Mouse (Mus musculus) midbrain, embryonic 15.5 days (tissue): ENCODE measurements around the gene Cyth2. TPM values are rescaled to one million over a fixed set of nuclear protein-coding genes. Genes with fewer than 3 reads are reported as not detected.

Source experiments
- ATAC-seq: fragments of 200-750 bp; cut with Nextera tagmentation; replicated peaks from 2 replicates; pipeline ENCODE4 v1.8.0; 2017; ENCODE audit warnings: moderate TSS enrichment
- H3K27ac ChIP-seq: fragments of 300-500 bp; sonication (generic); 2 replicates; pipeline ENCODE4 v1.5.1; 2015; ENCODE audit warnings: mild to moderate bottlenecking, inconsistent platforms
- H3K27me3 ChIP-seq: fragments of 300-500 bp; sonication (generic); replicated peaks from 2 replicates; pipeline ENCODE4 v1.6.1; 2015; ENCODE audit warnings: inconsistent platforms
- H3K36me3 ChIP-seq: fragments of 300-500 bp; sonication (generic); replicated peaks from 2 replicates; pipeline ENCODE4 v1.6.1; 2015; ENCODE audit warnings: inconsistent platforms
- H3K4me1 ChIP-seq: fragments of 300-500 bp; sonication (generic); 2 replicates; pipeline ENCODE4 v1.6.1; 2015; ENCODE audit warnings: inconsistent platforms
- H3K4me2 ChIP-seq: fragments of 300-500 bp; sonication (generic); 2 replicates; pipeline ENCODE4 v1.6.1; 2015; ENCODE audit warnings: inconsistent platforms, mild to moderate bottlenecking, moderate library complexity
- H3K4me3 ChIP-seq: fragments of 300-500 bp; sonication (generic); 2 replicates; pipeline ENCODE4 v1.5.1; 2015; ENCODE audit warnings: mild to moderate bottlenecking, inconsistent platforms
- H3K9ac ChIP-seq: fragments of 300-500 bp; sonication (generic); 2 replicates; pipeline ENCODE4 v1.6.1; 2015; ENCODE audit warnings: mild to moderate bottlenecking, inconsistent platforms
- H3K9me3 ChIP-seq: fragments of 300-500 bp; sonication (generic); 2 replicates; pipeline ENCODE4 v1.6.1; 2016; ENCODE audit warnings: inconsistent platforms
- WGBS: fragments of 180-500 bp; shearing (Covaris S2); methylation state at CpG from one replicate; pipeline ENCODE4 v1.1.7; 2015; ENCODE audit warnings: mixed read lengths; 5-methylcytosine and 5-hydroxymethylcytosine counted together
- polyA plus RNA-seq: library from polyadenylated mRNA; unstranded; fragments of >200 nt; fragmentation: Nextera tagmentation; extraction: Ambion mirVana; gene quantifications from 2 replicates; pipeline ENCODE4 v1.2.1, GENCODE M21; 2015

Cyth2 gene
- 329 and 334 TPM in 2 replicates for polyA plus RNA-seq

DNA sequence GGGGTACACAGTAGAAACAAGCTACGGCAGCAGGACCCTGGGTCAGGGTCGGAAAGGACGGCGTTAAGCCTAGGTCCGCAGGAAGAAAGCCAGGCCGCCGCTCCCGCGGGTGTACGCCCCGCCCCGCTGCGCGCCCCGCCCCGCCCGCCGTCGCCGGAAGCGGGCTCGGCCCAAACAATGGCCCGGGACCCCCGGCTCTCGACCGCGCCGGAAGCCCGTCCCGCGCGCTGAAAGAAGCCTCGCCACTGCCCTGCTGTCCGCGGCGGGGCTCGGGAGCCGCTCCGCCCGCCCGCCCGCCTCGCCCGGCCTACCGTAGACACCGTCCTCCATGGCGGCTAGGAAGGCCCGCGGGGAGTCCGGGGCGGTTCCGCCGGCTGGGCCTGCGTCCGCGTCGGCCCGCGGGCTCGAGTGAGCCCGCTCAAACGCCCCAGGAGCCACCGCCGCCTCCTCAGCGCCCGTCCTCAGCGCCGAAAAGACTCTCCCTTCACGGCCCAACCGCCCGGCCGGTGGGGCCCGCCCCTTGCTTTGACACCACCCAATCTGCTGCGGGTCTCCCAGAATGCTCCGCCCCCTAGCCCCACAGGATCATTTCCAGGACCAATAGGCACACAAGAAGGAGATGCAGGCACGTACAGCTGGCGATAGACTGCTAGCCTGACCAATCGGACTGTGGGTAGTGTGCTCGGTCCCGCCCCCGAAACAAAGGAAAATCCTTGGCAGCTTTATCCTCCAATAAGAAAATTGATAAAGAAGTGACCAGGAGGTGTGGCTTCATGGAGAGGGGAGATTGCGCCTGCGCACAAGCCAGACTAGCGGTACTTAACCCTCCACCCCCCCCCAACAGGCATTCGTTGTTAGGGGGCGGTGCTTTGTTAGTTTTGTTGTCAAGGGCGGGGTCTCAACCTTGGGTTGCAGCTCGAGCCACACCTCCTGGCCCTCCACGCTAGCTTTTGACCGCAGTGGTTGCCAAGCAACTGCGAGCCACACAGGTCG is at the start of gene Cyth2:
Gene Cyth2 (minus strand): TSS at position 795 of the 993 bp plus-strand sequence.
- Histone ChIP-seq H3K4me3 (peak within 1 kb of the TSS; percentile 95), H3K36me3 (peaks cover 31% of the 10 kb centered on the region), H3K9me3 (no peaks in the 10 kb centered on the region), H3K4me1 (peaks cover 33% of the 10 kb centered on the region), H3K27me3 (no peaks in the 10 kb centered on the region), H3K27ac (peak within 1 kb of the TSS; percentile 100), H3K9ac (peak within 1 kb of the TSS; percentile 99), H3K4me2 (peak within 1 kb of the TSS; percentile 74)
- ATAC-seq: peak; percentile 99
- WGBS: under 1% methylated on average over 65 of the region's 92 CpGs

DNA sequence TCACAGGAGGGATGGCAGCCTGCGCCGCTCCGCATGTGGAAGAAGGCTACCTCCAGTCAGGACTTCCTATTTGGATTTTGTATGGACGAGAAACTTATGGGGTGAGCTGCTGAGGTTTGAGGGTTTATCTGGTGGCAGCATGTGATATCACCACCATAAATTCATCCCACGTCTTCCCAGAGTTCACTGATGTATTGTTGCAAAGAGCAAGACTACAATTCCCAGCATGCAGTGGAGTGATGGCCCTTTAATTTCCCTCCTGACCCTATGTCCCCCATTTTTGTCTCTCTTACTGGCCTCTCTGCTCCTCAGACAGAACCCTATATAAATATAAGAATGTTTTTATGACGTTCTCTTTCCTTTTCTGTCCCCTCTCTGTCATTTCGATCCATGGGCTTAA is 48.4 kb upstream of the Cyth2 start:
- Histone ChIP-seq H3K4me2 (no peak overlapping the region), H3K27me3 (peaks cover 7% of the 10 kb centered on the region; the same call in 1 of the 2 replicates), H3K9ac (no peak overlapping the region), H3K27ac (no peak overlapping the region), H3K4me1 (peaks cover 23% of the 10 kb centered on the region), H3K36me3 (no peaks in the 10 kb centered on the region), H3K9me3 (no peaks in the 10 kb centered on the region), H3K4me3 (no peak overlapping the region)
- WGBS: 87% methylated on average over 7 of the region's 7 CpGs
- ATAC-seq: no peak

DNA sequence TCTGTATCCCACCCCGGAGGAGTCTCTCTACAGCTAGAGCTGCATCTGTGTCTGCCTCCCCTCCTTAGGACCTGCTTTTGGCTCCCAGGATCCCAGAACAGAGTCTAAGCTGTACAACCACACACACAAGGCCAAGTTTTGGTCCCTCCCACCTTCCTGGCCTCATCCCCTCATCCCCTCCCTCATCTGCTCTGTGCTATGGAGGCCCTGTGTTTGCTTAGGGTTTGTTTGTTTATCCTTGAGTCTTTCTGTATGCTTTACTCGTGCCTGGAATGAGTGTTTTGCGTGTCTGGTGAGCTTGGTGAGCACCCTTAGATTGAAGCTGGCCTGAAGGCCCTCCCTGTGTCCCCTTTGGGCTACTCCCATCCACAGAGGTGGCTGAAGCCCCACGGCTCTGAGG is 44.6 kb upstream of the Cyth2 start:
- WGBS: 69% methylated on average over 4 of the region's 4 CpGs
- no peaks in the 10 kb centered on the region for H3K9me3 ChIP-seq
- peaks cover 17% of the 10 kb centered on the region for H3K4me1 ChIP-seq

DNA sequence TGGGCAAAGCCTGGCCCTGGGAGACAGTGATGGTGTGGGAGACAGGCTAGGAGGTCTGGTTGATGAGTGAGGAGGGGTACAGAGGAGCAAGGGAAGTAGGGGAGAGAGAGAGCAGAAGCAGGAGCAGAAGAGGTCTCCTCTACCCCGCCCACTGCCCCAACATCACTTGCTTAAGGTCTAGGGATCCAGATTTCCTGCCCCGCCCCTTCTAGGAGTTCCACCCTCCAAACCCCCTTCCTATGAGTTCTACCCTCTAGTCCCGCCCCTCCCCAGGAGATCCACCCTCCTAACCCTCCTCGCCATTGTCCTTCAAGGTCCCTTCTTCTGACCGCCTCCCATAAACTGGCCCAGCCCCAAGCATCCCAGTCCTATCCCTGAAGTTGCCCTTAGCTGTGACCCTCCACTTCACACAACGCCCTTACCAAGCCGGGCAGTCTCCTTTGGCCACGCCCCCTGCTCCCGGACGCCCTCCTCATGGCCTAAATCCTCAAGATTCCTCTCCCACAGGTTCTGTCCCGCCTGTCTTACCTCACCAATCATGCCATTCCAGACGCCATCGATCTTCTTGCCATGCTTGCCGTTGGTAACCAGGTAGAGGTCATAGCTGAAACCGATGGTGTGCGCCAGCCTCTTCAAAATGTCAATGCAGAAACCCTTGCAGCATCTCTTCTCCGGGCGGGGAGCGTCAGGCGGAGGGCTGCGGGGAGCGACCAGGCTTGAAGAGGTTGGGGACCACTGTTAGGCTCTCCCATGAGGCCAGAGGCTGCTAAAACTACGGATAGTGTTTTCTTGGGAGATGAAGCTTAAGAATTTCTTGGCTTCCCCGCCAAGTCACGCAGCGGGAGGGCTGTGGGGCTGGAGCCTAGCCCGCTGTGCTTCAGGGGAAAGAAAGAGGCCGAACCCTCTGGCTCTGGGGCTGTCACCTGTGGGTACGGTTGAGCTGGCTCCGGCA is 42.8 kb upstream of the Cyth2 start:
- no peak for ATAC-seq
- Histone ChIP-seq H3K4me3 (peak overlapping the region; percentile 24), H3K27me3 (peaks cover 18% of the 10 kb centered on the region), H3K36me3 (no peaks in the 10 kb centered on the region), H3K9ac (peak overlapping the region; percentile 14; the same call in 1 of the 2 replicates), H3K9me3 (no peaks in the 10 kb centered on the region), H3K4me2 (peak overlapping the region; percentile 50), H3K4me1 (peaks cover 17% of the 10 kb centered on the region), H3K27ac (no peak overlapping the region)
- WGBS: 6% methylated on average over 30 of the region's 30 CpGs

More for the DNA sequence above, 44.6 kb upstream of the Cyth2 start:
- H3K9ac ChIP-seq: no peak overlapping the region
- H3K27ac ChIP-seq: no peak overlapping the region
- H3K4me2 ChIP-seq: no peak overlapping the region
- ATAC-seq: no peak
- peaks cover 21% of the 10 kb centered on the region for H3K27me3 ChIP-seq
- no peaks in the 10 kb centered on the region for H3K36me3 ChIP-seq
- no peak overlapping the region for H3K4me3 ChIP-seq

DNA sequence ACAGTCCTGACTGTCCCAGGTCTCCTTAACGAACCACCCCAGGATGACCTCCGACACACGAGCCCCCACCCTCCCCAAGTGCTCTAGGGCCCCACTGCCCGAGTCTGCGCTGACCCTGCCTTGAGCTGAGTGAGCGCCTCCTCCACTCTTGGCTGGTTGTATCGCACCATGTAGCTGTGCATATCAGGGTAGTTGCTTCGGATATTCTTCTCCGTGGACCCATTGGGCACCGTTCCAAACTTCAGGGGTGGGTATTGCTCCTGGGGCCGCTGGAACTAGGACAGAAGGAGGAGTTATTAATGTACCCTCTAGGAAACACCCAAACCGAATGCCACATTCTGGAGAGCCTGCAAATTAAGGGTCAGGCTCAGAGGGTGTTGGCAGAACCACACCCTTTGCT is 38.7 kb upstream of the Cyth2 start:
- Histone ChIP-seq H3K4me1 (peaks cover 9% of the 10 kb centered on the region), H3K27me3 (peaks cover 16% of the 10 kb centered on the region), H3K9me3 (no peaks in the 10 kb centered on the region), H3K27ac (no peak overlapping the region), H3K36me3 (no peaks in the 10 kb centered on the region), H3K4me3 (no peak overlapping the region), H3K4me2 (no peak overlapping the region), H3K9ac (no peak overlapping the region)
- no peak for ATAC-seq
- 87% methylated on average over 12 of the region's 12 CpGs for WGBS

DNA sequence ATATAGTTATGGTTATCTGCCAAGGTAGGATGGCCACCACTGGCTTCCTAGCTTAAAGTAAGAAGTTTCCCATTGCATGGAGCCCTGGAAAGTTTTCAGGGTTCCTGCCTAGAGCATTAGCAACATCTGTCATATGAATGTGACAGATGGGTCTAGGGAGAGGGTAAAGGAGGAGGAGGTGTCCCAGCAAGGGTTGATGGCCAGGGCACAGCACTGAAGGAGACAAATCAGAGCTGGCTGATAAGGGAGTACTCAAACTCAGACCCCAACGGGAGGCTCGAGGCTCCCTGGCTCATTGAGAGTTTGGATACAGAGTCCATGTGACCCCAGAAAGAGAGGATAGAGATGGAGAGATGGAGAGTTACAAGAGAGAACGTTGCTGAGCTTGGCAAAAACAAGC is 36.3 kb upstream of the Cyth2 start:
- no peak for ATAC-seq
- H3K9ac ChIP-seq: no peak overlapping the region
- 72% methylated on average over 3 of the region's 3 CpGs for WGBS
- H3K27ac ChIP-seq: no peak overlapping the region
- H3K36me3 ChIP-seq: no peaks in the 10 kb centered on the region
- no peaks in the 10 kb centered on the region for H3K27me3 ChIP-seq
- H3K4me1 ChIP-seq: no peaks in the 10 kb centered on the region
- no peak overlapping the region for H3K4me3 ChIP-seq
- no peak overlapping the region for H3K4me2 ChIP-seq
- no peaks in the 10 kb centered on the region for H3K9me3 ChIP-seq

DNA sequence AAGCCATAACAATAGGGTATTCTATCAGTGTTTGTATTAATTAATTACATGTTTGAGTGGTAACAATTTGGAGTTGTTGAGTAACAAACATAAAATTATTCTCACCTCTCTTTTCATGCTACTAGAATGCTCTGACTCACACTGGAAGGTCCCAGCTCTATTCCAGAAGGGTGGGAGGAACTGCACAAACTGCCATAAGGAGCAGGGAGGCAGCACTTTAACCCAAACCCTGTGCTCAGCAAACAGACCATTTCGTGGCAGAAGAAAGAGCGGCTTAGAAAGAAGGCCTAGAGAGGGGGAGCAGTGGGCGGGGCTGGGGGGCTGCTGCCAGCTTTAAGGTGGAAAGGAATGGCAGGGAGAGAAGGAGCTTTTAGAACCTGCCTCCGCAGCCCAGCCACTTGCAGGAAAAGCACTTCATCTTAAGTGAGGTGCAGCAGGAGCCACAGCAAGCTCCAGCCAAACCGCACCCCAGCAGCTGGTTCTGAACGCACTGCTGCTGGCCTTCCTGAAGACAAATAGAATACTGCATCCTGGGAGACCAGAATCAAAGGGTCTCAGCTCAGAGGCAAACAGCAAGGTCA is 34.2 kb upstream of the Cyth2 start:
- no peak overlapping the region for H3K4me3 ChIP-seq
- ATAC-seq: no peak
- no peak overlapping the region for H3K27ac ChIP-seq
- 9% methylated on average over 6 of the region's 6 CpGs for WGBS
- H3K9ac ChIP-seq: no peak overlapping the region
- no peaks in the 10 kb centered on the region for H3K4me1 ChIP-seq
- H3K4me2 ChIP-seq: no peak overlapping the region
- no peaks in the 10 kb centered on the region for H3K36me3 ChIP-seq
- H3K27me3 ChIP-seq: no peaks in the 10 kb centered on the region
- no peaks in the 10 kb centered on the region for H3K9me3 ChIP-seq

DNA sequence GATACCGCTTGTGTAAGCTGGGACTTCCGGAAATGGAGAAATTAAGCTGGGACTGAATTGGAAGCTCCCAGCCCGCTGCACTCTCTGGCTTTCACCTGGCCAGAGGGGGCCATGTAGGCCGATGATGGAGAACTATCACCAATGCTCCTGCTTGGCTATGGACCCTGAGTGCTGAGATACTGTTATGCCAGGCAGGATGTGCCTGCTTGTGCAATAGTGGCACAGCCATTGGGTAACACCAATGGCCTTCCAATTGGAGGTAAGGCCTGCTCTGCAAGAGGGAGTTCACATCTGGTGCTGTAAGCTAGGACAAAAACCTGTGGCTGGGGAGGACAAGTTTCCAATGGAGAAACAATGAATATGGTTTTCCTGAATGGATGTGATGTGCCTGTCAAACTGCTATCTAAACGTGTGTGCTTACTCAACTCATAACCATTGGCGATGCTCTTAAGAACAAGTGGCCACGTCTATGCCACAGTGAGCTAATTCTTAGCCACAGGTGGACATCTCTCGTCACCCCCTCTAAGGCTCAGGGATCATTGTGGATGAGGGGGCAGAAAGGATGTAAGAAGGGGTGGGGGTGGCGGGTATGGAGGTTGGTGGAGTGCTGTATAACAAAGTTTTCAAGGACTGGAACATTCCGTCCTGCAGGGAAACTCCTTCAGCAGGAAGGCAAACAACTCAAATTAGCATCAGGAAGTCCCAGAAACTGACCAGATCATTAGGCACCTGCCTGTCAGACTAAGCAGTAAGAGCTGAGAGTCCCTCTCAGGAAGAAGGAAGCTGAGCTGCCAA is 28.8 kb upstream of the Cyth2 start:
- Histone ChIP-seq H3K9me3 (no peaks in the 10 kb centered on the region), H3K27ac (no peak overlapping the region), H3K27me3 (peaks cover 7% of the 10 kb centered on the region), H3K36me3 (no peaks in the 10 kb centered on the region), H3K4me3 (no peak overlapping the region), H3K4me1 (no peaks in the 10 kb centered on the region), H3K9ac (no peak overlapping the region), H3K4me2 (no peak overlapping the region)
- 87% methylated on average over 10 of the region's 10 CpGs for WGBS
- no peak for ATAC-seq

DNA sequence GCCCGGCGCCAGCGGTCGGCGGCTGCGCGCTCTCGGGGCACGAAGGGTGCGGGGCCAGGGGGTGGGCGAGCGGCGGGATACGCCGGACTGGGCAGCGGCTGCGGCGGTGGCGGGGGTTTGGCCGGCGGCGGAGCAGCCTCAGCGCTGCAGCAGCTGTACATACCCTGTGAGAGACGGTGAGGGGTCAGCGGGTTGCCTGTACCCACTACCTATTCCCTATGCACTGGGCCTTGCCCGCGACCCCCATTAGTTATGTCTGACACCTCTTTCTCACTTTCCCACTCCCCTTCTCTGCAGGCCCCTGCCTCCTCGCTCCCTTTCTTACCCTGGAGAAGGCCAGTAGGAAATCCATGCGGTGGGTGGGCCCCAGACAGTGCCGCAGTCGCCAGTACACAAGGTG is 19.5 kb upstream of the Cyth2 start:
- Histone ChIP-seq H3K27me3 (peaks cover 47% of the 10 kb centered on the region), H3K4me3 (peak overlapping the region; percentile 31), H3K36me3 (no peaks in the 10 kb centered on the region; the same call in 1 of the 2 replicates), H3K4me2 (peak overlapping the region; percentile 42), H3K9ac (no peak overlapping the region), H3K27ac (no peak overlapping the region), H3K9me3 (no peaks in the 10 kb centered on the region), H3K4me1 (peaks cover 28% of the 10 kb centered on the region)
- WGBS: 4% methylated on average over 29 of the region's 31 CpGs
- ATAC-seq: no peak

DNA sequence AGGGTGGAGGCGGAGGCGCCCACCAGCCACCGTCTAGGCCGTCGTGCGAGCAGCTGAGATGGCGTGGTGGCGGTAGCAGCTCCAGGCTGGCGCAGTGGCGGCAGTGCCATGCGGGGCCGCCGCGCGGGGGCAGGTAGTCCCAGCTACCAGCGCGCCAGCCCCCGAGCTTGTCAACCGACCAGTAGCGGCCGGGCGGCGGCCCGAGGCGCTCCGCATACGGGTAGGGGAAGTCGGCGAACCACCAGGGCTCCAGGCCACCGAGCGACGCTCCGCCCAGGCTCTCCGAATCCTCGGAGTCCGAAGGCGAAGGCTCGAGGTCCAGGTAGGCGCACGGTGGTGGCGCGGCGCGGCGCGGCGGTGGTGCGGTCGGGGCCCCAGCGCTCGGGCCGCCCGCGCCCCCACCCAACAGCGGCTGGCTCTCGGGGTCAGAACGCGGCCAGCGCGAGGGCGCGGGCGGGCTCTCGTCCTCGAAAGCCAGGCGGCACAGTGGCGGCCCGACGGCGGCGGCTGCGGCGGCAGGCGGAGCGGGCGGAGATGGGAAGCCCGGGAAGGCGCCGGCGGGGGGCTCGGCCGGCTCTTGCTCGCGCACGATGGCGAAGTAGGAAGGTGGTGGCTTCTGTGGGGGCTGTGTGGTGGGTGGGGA is 18.9 kb upstream of the Cyth2 start:
- WGBS: under 1% methylated on average over 76 of the region's 86 CpGs
- no peak for ATAC-seq
- H3K9ac ChIP-seq: no peak overlapping the region
- H3K36me3 ChIP-seq: no peaks in the 10 kb centered on the region; the same call in 1 of the 2 replicates
- H3K4me1 ChIP-seq: peaks cover 28% of the 10 kb centered on the region
- H3K4me2 ChIP-seq: peak overlapping the region; percentile 42
- H3K4me3 ChIP-seq: peak overlapping the region; percentile 31
- no peak overlapping the region for H3K27ac ChIP-seq
- H3K9me3 ChIP-seq: no peaks in the 10 kb centered on the region
- peaks cover 44% of the 10 kb centered on the region for H3K27me3 ChIP-seq

DNA sequence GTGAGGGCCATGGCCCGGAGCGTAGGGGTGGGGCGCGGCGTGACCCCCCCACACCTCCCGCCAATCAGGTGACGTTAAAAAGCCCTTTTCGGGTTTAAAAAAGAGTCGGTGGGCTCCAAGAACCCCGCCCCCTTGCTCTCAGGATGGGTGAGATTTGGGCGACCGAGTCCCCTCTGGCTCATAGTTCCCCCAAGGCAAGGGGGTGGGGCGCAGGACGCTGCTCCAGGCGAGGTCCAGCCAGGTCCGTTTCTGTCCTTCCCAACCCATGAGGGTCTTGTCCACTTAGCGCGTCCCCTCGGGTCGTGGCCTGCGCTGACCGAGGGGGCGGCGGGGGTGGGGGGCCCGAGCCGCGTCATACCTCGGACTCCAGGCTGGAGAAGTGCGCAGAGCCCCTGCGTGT is 18.0 kb upstream of the Cyth2 start:
- H3K9ac ChIP-seq: no peak overlapping the region

More for the DNA sequence above, 18.0 kb upstream of the Cyth2 start:
- peak overlapping the region; percentile 31 for H3K4me3 ChIP-seq
- 12% methylated on average over 30 of the region's 30 CpGs for WGBS
- H3K4me2 ChIP-seq: peak overlapping the region; percentile 42
- no peak overlapping the region for H3K27ac ChIP-seq
- ATAC-seq: no peak
- peaks cover 44% of the 10 kb centered on the region for H3K27me3 ChIP-seq
- H3K36me3 ChIP-seq: peaks cover 7% of the 10 kb centered on the region; the same call in 1 of the 2 replicates
- H3K4me1 ChIP-seq: peaks cover 28% of the 10 kb centered on the region
- no peaks in the 10 kb centered on the region for H3K9me3 ChIP-seq
